Mouse (Mus musculus) thymus, adult 2 months (tissue): ENCODE measurements around the gene Snrnp25.

ENCODE experiments used
- CTCF ChIP-seq: fragments of 200-500 bp; IDR thresholded peaks from 2 replicates; pipeline ENCODE4 v1.5.1; 2012; ENCODE audit warnings: mild to moderate bottlenecking, control low read depth, low read length, moderate library complexity, borderline replicate concordance; ENCODE audit not compliant: control insufficient read depth, poor library complexity, insufficient read depth; ENCODE audit errors: extremely low read depth
- POLR2A ChIP-seq: fragments of 200-500 bp; IDR thresholded peaks from 2 replicates; pipeline ENCODE4 v1.6.1; 2012; ENCODE audit warnings: mild to moderate bottlenecking, low read length, control low read depth, moderate library complexity; ENCODE audit not compliant: control insufficient read depth, poor library complexity, insufficient read depth; ENCODE audit errors: extremely low read depth

DNA sequence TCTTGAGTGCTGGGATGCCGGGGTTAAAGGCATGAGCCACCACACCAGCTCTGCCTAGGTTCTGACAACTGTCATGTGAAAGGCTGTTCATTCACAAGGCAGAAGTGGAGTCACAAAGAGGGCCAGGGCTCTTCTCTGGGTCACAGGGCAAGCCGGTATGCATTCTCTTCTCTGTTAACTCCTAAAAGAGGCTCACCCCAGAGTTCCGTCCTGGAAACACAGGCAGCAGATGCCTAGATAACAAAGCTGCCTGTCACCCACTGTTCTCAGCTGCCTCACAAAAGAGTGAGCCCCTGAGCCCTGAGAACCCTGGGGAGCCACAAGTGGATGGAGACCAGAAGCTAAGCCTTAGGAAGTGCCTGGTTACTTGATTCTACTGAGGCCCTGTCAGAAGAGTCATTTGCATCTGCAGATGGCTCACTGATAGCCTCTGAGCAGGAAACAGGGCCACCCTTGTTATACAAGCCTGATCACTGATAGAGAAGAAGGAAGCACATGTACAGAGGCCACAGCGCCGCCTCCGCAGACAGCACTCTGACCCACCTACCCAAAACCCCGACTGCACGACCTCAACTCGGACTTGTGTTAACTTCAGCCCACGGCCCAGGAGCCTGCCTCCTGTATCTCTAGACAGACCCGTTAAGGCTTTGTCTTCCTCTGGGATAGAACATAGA lies 9.2 kb upstream of the Snrnp25 start:
- TF ChIP-seq POLR2A (no peak), CTCF (no peak)
